Mouse (Mus musculus): Measurements from ENCODE around the gene Bicd2.

DNA sequence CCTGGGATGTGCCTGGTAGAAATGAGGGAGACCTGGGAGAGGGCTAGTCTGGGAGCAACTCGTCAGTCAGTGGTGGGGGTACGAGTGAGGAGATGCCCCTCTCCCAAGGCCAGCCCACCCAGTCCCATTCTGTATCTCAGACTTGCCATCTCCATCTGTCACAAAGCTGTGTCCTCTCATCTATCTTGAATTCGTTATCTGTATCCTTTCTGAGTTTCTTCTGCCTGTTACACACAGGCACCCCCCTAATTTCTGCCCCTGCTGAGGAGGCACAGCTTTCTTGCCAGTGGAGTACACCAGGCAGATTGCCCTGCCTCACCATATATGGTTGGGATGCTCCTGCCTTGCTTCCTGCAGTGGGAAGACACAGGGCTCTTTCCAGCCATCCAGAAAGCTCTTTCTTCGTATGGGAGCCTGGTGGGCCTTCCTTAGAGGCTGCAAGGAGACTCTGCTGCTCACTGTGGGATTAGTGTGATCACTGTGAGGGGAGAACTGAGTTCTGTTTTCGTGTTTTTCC lies 12.7 kb downstream of the Bicd2 start:
- no peak for TF ChIP-seq POLR2A (IDR thresholded peaks at IDR 0.05; ENCODE audit: borderline replicate concordance, extremely low read depth, low read depth, low read length)
- TF ChIP-seq CTCF (IDR thresholded peaks at IDR 0.05; ENCODE audit: insufficient read depth, low read length) = no peak
